Mouse (Mus musculus): ENCODE data around the gene 4930430A15Rik. TPM values are rescaled to one million over a fixed set of nuclear protein-coding genes. Genes with fewer than 3 reads are reported as not detected.

The 4930430A15Rik gene
- polyA plus RNA-seq, 2 experiments: not detected

GRCm38 (mm10) chr2:111152836-111153235 lies 76.6 kb downstream of the 4930430A15Rik start, which contains the start of gene Gm15130:
Gm15130 (minus strand) TSS chr2:111152936.
- Histone ChIP-seq H3K4me2 (replicated peaks; ENCODE audit: low read depth, low read length, severe bottlenecking) (no peak within 1 kb of the TSS), H3K27ac (replicated peaks; ENCODE audit: low read depth, low read length) (no peak within 1 kb of the TSS), H3K36me3 (ENCODE audit: control insufficient read depth, insufficient read depth, low read length) (no peaks in the 10 kb centered on the region), H3K4me1 (ENCODE audit: control insufficient read depth, insufficient read depth, low read length) (no peaks in the 10 kb centered on the region), H3K27me3 (ENCODE audit: control insufficient read depth, insufficient read depth, low read length) (no peaks in the 10 kb centered on the region), H3K9ac (ENCODE audit: low read depth, low read length, severe bottlenecking) (no peak within 1 kb of the TSS), H3K4me3 (replicated peaks; ENCODE audit: low read length) (no peak within 1 kb of the TSS), H3K9me3 (ENCODE audit: control insufficient read depth, low read length) (no peaks in the 10 kb centered on the region)
- ATAC-seq (ENCODE audit: low FRiP score, low read depth) (no peak), DNase-seq (ENCODE audit: low spot score) (no peak)
- TF ChIP-seq POLR2A (IDR thresholded peaks at IDR 0.05; ENCODE audit: borderline replicate concordance, extremely low read depth, insufficient read depth, insufficient read length): no peak
- WGBS: 75% methylated on average over 2 of the region's 2 CpGs

GRCm38 (mm10) chr2:111135739-111136138 lies 93.7 kb downstream of the 4930430A15Rik start:
- Histone ChIP-seq H3K9ac (ENCODE audit: low read depth, low read length, severe bottlenecking) (no peak overlapping the region), H3K4me2 (replicated peaks; ENCODE audit: low read depth, low read length, severe bottlenecking) (no peak overlapping the region), H3K27ac (replicated peaks; ENCODE audit: low read depth, low read length) (no peak overlapping the region), H3K9me3 (ENCODE audit: control insufficient read depth, low read length) (no peaks in the 10 kb centered on the region), H3K27me3 (ENCODE audit: control insufficient read depth, insufficient read depth, low read length) (no peaks in the 10 kb centered on the region), H3K4me1 (ENCODE audit: control insufficient read depth, insufficient read depth, low read length) (no peaks in the 10 kb centered on the region), H3K36me3 (ENCODE audit: control insufficient read depth, insufficient read depth, low read length) (no peaks in the 10 kb centered on the region), H3K4me3 (replicated peaks; ENCODE audit: low read length) (no peak overlapping the region)
- no peak for DNase-seq (ENCODE audit: low spot score)
- ATAC-seq (ENCODE audit: low FRiP score, low read depth): no peak
- no peak for TF ChIP-seq POLR2A (IDR thresholded peaks at IDR 0.05; ENCODE audit: borderline replicate concordance, extremely low read depth, insufficient read depth, insufficient read length)
- WGBS: 20% methylated on average over 5 of the region's 5 CpGs

Other genes starting within 250 kb of the 4930430A15Rik start
- not detected in 2 replicates for gene Gm13941, start 123.6 kb downstream of the 4930430A15Rik start, polyA plus RNA-seq (2012; rRNA removed)
- gene Gm13941, start 123.6 kb downstream of the 4930430A15Rik start, polyA plus RNA-seq (2014; fragmentation: Nextera tagmentation; extraction: Ambion mirVana): not detected in 2 replicates
- not detected in 2 replicates for gene Gm15130, start 76.7 kb downstream of the 4930430A15Rik start, polyA plus RNA-seq (2012; rRNA removed)
- not detected in 2 replicates for gene Gm15130, start 76.7 kb downstream of the 4930430A15Rik start, polyA plus RNA-seq (2014; fragmentation: Nextera tagmentation; extraction: Ambion mirVana)
- not detected in 2 replicates for gene Olfr1275, start 5.7 kb upstream of the 4930430A15Rik start, polyA plus RNA-seq (2012; rRNA removed)
- not detected in 2 replicates for gene Olfr1275, start 5.7 kb upstream of the 4930430A15Rik start, polyA plus RNA-seq (2014; fragmentation: Nextera tagmentation; extraction: Ambion mirVana)
- gene Olfr1276, start 24.9 kb upstream of the 4930430A15Rik start, polyA plus RNA-seq (2012; rRNA removed): not detected in 2 replicates
- gene Olfr1276, start 24.9 kb upstream of the 4930430A15Rik start, polyA plus RNA-seq (2014; fragmentation: Nextera tagmentation; extraction: Ambion mirVana): not detected in 2 replicates
- gene Olfr1277, start 44.5 kb upstream of the 4930430A15Rik start, polyA plus RNA-seq (2012; rRNA removed): not detected in 2 replicates
- gene Olfr1277, start 44.5 kb upstream of the 4930430A15Rik start, polyA plus RNA-seq (2014; fragmentation: Nextera tagmentation; extraction: Ambion mirVana): not detected in 2 replicates
- gene Olfr1278, start 60.5 kb upstream of the 4930430A15Rik start, polyA plus RNA-seq (2012; rRNA removed): not detected in 2 replicates
- gene Olfr1278, start 60.5 kb upstream of the 4930430A15Rik start, polyA plus RNA-seq (2014; fragmentation: Nextera tagmentation; extraction: Ambion mirVana): not detected in 2 replicates
- gene Olfr1279, start 71.0 kb upstream of the 4930430A15Rik start, polyA plus RNA-seq (2012; rRNA removed): not detected in 2 replicates
- not detected in 2 replicates for gene Olfr1279, start 71.0 kb upstream of the 4930430A15Rik start, polyA plus RNA-seq (2014; fragmentation: Nextera tagmentation; extraction: Ambion mirVana)
- not detected in 2 replicates for gene Olfr1280, start 84.4 kb upstream of the 4930430A15Rik start, polyA plus RNA-seq (2012; rRNA removed)
- gene Olfr1280, start 84.4 kb upstream of the 4930430A15Rik start, polyA plus RNA-seq (2014; fragmentation: Nextera tagmentation; extraction: Ambion mirVana): not detected in 2 replicates
- gene Olfr1281, start 96.9 kb upstream of the 4930430A15Rik start, polyA plus RNA-seq (2012; rRNA removed): not detected in 2 replicates
- not detected in 2 replicates for gene Olfr1281, start 96.9 kb upstream of the 4930430A15Rik start, polyA plus RNA-seq (2014; fragmentation: Nextera tagmentation; extraction: Ambion mirVana)
- gene Olfr1282, start 106.5 kb upstream of the 4930430A15Rik start, polyA plus RNA-seq (2012; rRNA removed): not detected in 2 replicates
- gene Olfr1282, start 106.5 kb upstream of the 4930430A15Rik start, polyA plus RNA-seq (2014; fragmentation: Nextera tagmentation; extraction: Ambion mirVana): not detected in 2 replicates
- gene Olfr1283, start 137.2 kb upstream of the 4930430A15Rik start, polyA plus RNA-seq (2012; rRNA removed): not detected in 2 replicates
- not detected in 2 replicates for gene Olfr1283, start 137.2 kb upstream of the 4930430A15Rik start, polyA plus RNA-seq (2014; fragmentation: Nextera tagmentation; extraction: Ambion mirVana)
- gene Olfr1284, start 145.9 kb upstream of the 4930430A15Rik start, polyA plus RNA-seq (2012; rRNA removed): not detected in 2 replicates
- gene Olfr1284, start 145.9 kb upstream of the 4930430A15Rik start, polyA plus RNA-seq (2014; fragmentation: Nextera tagmentation; extraction: Ambion mirVana): not detected in 2 replicates
- not detected in 2 replicates for gene Olfr1286, start 193.5 kb upstream of the 4930430A15Rik start, polyA plus RNA-seq (2012; rRNA removed)
- gene Olfr1286, start 193.5 kb upstream of the 4930430A15Rik start, polyA plus RNA-seq (2014; fragmentation: Nextera tagmentation; extraction: Ambion mirVana): not detected in 2 replicates
- gene Olfr1287, start 219.5 kb upstream of the 4930430A15Rik start, polyA plus RNA-seq (2012; rRNA removed): not detected in 2 replicates
- not detected in 2 replicates for gene Olfr1287, start 219.5 kb upstream of the 4930430A15Rik start, polyA plus RNA-seq (2014; fragmentation: Nextera tagmentation; extraction: Ambion mirVana)
- not detected in 2 replicates for gene Olfr1288, start 244.5 kb upstream of the 4930430A15Rik start, polyA plus RNA-seq (2012; rRNA removed)
- not detected in 2 replicates for gene Olfr1288, start 244.5 kb upstream of the 4930430A15Rik start, polyA plus RNA-seq (2014; fragmentation: Nextera tagmentation; extraction: Ambion mirVana)